Mouse (Mus musculus) adrenal gland, adult 18-20 months (tissue): ENCODE results near the gene Ing3. TPM values are rescaled to one million over a fixed set of nuclear protein-coding genes. Genes with fewer than 3 reads are reported as not detected.

Experiments used
- DNase-seq, 2 experiments: peaks; one replicate each; pipeline ENCODE4 v3.0.0; 2021 to 2022; ENCODE audit warnings: low spot score in 2 of 2
- total RNA-seq, 2 experiments: library from RNA; stranded (reverse); gene quantifications; 1 replicate in 1 of 2; 2 replicates in 1 of 2; pipeline ENCODE4 v1.2.3; 2021

The Ing3 gene
- total RNA-seq, 2 experiments from 2014 or later = 22.8 to 23.0 TPM

- DNase-seq = no peak
Measured at GRCm38 (mm10) chr6:22018768-22019445, 69.5 kb downstream of the Ing3 start.

- no peak for DNase-seq
Measured at GRCm38 (mm10) chr6:22019637-22020036, 70.3 kb downstream of the Ing3 start.

- DNase-seq = no peak
Measured at GRCm38 (mm10) chr6:22020696-22021095, 71.3 kb downstream of the Ing3 start.

GRCm38 (mm10) chr6:22021315-22021714 is 71.9 kb downstream of the Ing3 start:
- DNase-seq = no peak

- DNase-seq = no peak
Measured at GRCm38 (mm10) chr6:22024168-22024567, 74.8 kb downstream of the Ing3 start.

Other genes with a start within 250 kb of the Ing3 start
- 100 to 1,000 TPM; 141 to 179 TPM for gene Tspan12, start 97.1 kb upstream of the Ing3 start, total RNA-seq
- 10 to 100 TPM; 43.9 to 50.3 TPM for gene Cped1, start 36.3 kb downstream of the Ing3 start, total RNA-seq